Mouse (Mus musculus): Measurements from ENCODE around the gene Itprid1. TPM values are rescaled to one million over a fixed set of nuclear protein-coding genes. Genes with fewer than 3 reads are reported as not detected.

The Itprid1 gene
- polyA plus RNA-seq, 1 experiment from 2014 or later: 0.07 TPM

DNA sequence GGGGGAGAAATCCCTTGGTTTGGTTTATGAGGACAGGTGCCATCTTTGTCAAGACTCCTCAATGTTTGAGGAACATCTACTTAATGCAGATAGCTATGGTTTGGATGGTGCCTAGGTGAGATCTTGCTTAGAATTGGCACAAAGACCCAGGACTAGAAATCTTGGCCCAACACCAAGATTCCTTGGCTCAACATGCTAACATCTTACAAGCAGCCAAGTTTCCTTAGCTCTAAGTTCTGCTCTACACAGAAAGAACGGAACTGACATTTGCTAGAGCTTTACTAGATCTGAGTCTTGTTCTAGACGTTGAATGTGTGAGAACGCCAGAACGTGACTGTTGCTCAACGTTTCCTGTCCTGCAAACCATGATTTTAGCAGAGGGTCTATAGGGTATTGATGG is 191.3 kb downstream of the Itprid1 start:
- H3K4me3 ChIP-seq: no peak overlapping the region
- no peak for DNase-seq (ENCODE audit: low spot score)
- H3K27ac ChIP-seq: no peak overlapping the region
- H3K27me3 ChIP-seq (ENCODE audit: insufficient read depth, poor library complexity, severe bottlenecking): no peaks in the 10 kb centered on the region
- no peaks in the 10 kb centered on the region for H3K36me3 ChIP-seq
- 90% methylated on average over 5 of the region's 5 CpGs for WGBS
- H3K4me1 ChIP-seq (replicated peaks): 0 out of 2 replicates have a peak, but pooled peaks cover 10% of the 10 kb centered on the region
- no peaks in the 10 kb centered on the region for H3K9me3 ChIP-seq

Other genes starting within 250 kb of the Itprid1 start
- 0.07 TPM in 1 of 2 replicates, not detected in the other for gene Neurod6, start 155.6 kb upstream of the Itprid1 start, polyA plus RNA-seq (2016; fragmentation: Nextera tagmentation; extraction: Ambion mirVana)
- gene Ppp1r17, start 180.6 kb downstream of the Itprid1 start, polyA plus RNA-seq (2016; fragmentation: Nextera tagmentation; extraction: Ambion mirVana): 24.8 and 45.5 TPM in 2 replicates